Mouse (Mus musculus) small intestine, adult 2 months (tissue): ENCODE results near the gene Lhfpl2. TPM values are rescaled to one million over a fixed set of nuclear protein-coding genes. Genes with fewer than 3 reads are reported as not detected.

Experiments
- H3K27ac ChIP-seq: fragments of 200-500 bp; 2 replicates; pipeline ENCODE4 v1.5.1; 2012; ENCODE audit warnings: low read depth, low read length, control low read depth, inconsistent platforms; ENCODE audit not compliant: insufficient read depth
- H3K27me3 ChIP-seq: fragments of 200-500 bp; 2 replicates; pipeline ENCODE4 v1.6.1; 2012; ENCODE audit warnings: mild to moderate bottlenecking, moderate library complexity, low read length, inconsistent platforms; ENCODE audit not compliant: control insufficient read depth, insufficient read depth
- H3K36me3 ChIP-seq: fragments of 200-500 bp; 2 replicates; pipeline ENCODE4 v1.6.1; 2012; ENCODE audit warnings: mild to moderate bottlenecking, low read length, control low read depth, inconsistent platforms; ENCODE audit not compliant: control insufficient read depth, insufficient read depth
- H3K4me1 ChIP-seq: fragments of 200-500 bp; 2 replicates; pipeline ENCODE4 v1.6.1; 2012; ENCODE audit warnings: low read length, inconsistent platforms, mixed read lengths; ENCODE audit not compliant: control insufficient read depth, insufficient read depth, insufficient read length
- H3K4me3 ChIP-seq: fragments of 200-500 bp; 2 replicates; pipeline ENCODE4 v1.5.1; 2012; ENCODE audit warnings: low read depth, mild to moderate bottlenecking, control low read depth, inconsistent platforms, low read length, moderate library complexity
- CTCF ChIP-seq: fragments of 200-500 bp; IDR thresholded peaks from 2 replicates; pipeline ENCODE4 v1.5.1; 2012; ENCODE audit warnings: low read depth, mild to moderate bottlenecking, control low read depth, inconsistent platforms, low read length, moderate library complexity, mixed read lengths; ENCODE audit not compliant: insufficient replicate concordance, insufficient read length; ENCODE audit errors: extremely low read depth
- POLR2A ChIP-seq: fragments of 200-500 bp; IDR thresholded peaks from 2 replicates; pipeline ENCODE4 v1.6.1; 2012; ENCODE audit warnings: low read depth, mild to moderate bottlenecking, control low read depth, inconsistent platforms, low read length, moderate library complexity
- WGBS: fragments of 180-500 bp; shearing (Covaris S2); methylation state at CpG from one replicate; pipeline ENCODE4 v1.1.7; 2018; 5-methylcytosine and 5-hydroxymethylcytosine counted together
- polyA plus RNA-seq: library from polyadenylated mRNA; depleted of rRNA; stranded (reverse); fragments of >200 nt; gene quantifications from 2 replicates; pipeline ENCODE4 v1.2.3, GENCODE M21; 2012

Lhfpl2 gene
- polyA plus RNA-seq, 1 experiment = 71.0 TPM

- H3K4me1 ChIP-seq = peaks cover 36% of the 10 kb centered on the region
- no peaks in the 10 kb centered on the region for H3K27me3 ChIP-seq
- WGBS = 81% methylated on average over 1 of the region's 1 CpGs
- H3K27ac ChIP-seq = peak overlapping the region; percentile 48
- no peak for TF ChIP-seq CTCF
- TF ChIP-seq POLR2A = no peak
- no peak overlapping the region for H3K4me3 ChIP-seq
- no peaks in the 10 kb centered on the region for H3K36me3 ChIP-seq
Observed at GRCm38 (mm10) chr13:94190386-94190785, 132.8 kb downstream of the Lhfpl2 start.

GRCm38 (mm10) chr13:94193227-94193626 is 135.6 kb downstream of the Lhfpl2 start:
- 45% methylated on average over 4 of the region's 4 CpGs for WGBS
- H3K4me3 ChIP-seq = no peak overlapping the region
- TF ChIP-seq POLR2A = no peak
- TF ChIP-seq CTCF = no peak
- peak overlapping the region; percentile 81 for H3K27ac ChIP-seq
- H3K36me3 ChIP-seq = 0 out of 2 replicates have a peak, but pooled peaks cover 1% of the 10 kb centered on the region
- H3K27me3 ChIP-seq = no peaks in the 10 kb centered on the region
- peaks cover 33% of the 10 kb centered on the region for H3K4me1 ChIP-seq

- WGBS = 85% methylated on average over 6 of the region's 6 CpGs
- no peak for TF ChIP-seq CTCF
- TF ChIP-seq POLR2A = no peak
Observed at GRCm38 (mm10) chr13:94198616-94199015, 141.0 kb downstream of the Lhfpl2 start.

DNA sequence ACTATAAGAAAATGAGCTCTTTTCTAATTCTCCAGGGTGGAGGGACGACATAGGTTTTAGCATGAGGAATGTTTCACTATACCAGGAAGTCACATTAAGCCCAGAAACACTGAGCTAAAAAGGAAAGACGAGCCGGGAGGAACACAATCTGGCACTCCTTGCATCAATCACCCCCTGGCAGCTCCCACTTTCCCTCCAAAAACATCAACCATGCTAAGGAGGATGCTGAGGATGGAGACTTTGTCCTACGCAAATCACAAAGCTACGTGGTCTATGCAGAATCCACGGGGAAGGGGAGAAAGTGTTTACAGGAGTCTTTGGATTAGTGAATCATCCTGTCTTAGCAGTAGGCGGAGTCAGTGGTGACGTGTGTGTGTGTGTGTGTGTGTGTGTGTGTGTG is 142.2 kb downstream of the Lhfpl2 start:
- no peaks in the 10 kb centered on the region for H3K4me1 ChIP-seq
- H3K36me3 ChIP-seq = peaks cover 12% of the 10 kb centered on the region
- H3K4me3 ChIP-seq = no peak overlapping the region
- no peak for TF ChIP-seq CTCF
- TF ChIP-seq POLR2A = no peak
- H3K27me3 ChIP-seq = no peaks in the 10 kb centered on the region
- H3K27ac ChIP-seq = no peak overlapping the region
- 75% methylated on average over 8 of the region's 8 CpGs for WGBS

More at GRCm38 (mm10) chr13:94198616-94199015, 141.0 kb downstream of the Lhfpl2 start:
- H3K27me3 ChIP-seq = no peaks in the 10 kb centered on the region
- H3K4me3 ChIP-seq = no peak overlapping the region
- no peak overlapping the region for H3K27ac ChIP-seq
- peaks cover 6% of the 10 kb centered on the region; the same call in 1 of the 2 replicates for H3K4me1 ChIP-seq
- peaks cover 7% of the 10 kb centered on the region; the same call in 1 of the 2 replicates for H3K36me3 ChIP-seq

DNA sequence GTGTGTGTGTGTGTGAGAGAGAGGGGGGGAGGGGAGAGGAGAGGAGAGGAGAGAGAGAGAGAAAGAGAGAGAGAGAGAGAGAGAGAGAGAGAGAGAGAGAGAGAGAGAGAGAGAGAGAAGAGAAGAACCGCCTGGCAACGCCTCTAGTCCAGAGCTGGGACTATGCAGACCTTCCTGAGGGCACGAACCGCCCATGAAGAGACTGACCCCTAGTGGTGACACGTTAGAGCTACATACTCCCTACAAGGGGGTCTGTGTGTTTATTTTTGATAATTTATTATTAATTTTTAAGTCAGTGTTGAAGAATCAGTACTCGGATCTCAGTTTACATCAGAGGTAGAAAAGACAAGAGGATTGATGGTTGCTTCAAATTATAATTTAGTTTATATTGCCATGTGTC is 147.6 kb downstream of the Lhfpl2 start:
- WGBS = 10% methylated on average over 6 of the region's 6 CpGs

GRCm38 (mm10) chr13:94207973-94208372 is 150.4 kb downstream of the Lhfpl2 start:
- Histone ChIP-seq H3K4me3 (no peak overlapping the region), H3K27me3 (no peaks in the 10 kb centered on the region), H3K36me3 (peaks cover 15% of the 10 kb centered on the region), H3K4me1 (no peaks in the 10 kb centered on the region), H3K27ac (no peak overlapping the region)
- 95% methylated on average over 16 of the region's 16 CpGs for WGBS
- no peak for TF ChIP-seq POLR2A

More for the DNA sequence above, 147.6 kb downstream of the Lhfpl2 start:
- H3K27ac ChIP-seq = no peak overlapping the region
- H3K27me3 ChIP-seq = no peaks in the 10 kb centered on the region
- H3K4me3 ChIP-seq = no peak overlapping the region
- peaks cover 19% of the 10 kb centered on the region for H3K36me3 ChIP-seq
- H3K4me1 ChIP-seq = no peaks in the 10 kb centered on the region
- no peak for TF ChIP-seq POLR2A
- peak; percentile 78; the same call in 1 of the 2 replicates for TF ChIP-seq CTCF

DNA sequence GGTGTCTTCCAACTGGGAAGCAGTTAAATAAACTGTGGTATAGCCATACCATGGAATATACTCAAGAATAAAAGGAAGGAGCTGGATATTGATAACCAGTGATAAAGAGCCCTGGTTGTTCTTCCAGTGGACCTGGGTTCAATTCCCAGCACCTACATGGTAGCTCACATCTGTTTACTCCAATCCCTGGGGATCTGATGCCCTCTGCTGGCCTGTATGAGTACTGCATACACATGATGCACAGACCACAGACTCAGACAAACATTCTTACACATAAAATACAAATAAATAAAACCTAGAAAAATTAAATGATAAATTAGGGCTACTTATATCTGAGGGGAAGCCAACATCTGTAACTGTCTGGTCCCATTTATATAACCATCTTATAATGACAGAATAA is 151.3 kb downstream of the Lhfpl2 start:
- H3K4me1 ChIP-seq = no peaks in the 10 kb centered on the region
- no peaks in the 10 kb centered on the region for H3K27me3 ChIP-seq
- no peak overlapping the region for H3K27ac ChIP-seq
- H3K4me3 ChIP-seq = no peak overlapping the region
- H3K36me3 ChIP-seq = peaks cover 12% of the 10 kb centered on the region
- TF ChIP-seq CTCF (no peak), POLR2A (no peak)
